Mouse (Mus musculus) kidney, adult 9 months (tissue): ENCODE results near the gene Aph1a.
"Not testable (repeated sequence)": the region's sequence is repeated elsewhere in the genome, so short reads cannot be mapped to it uniquely, and the experiment has no call there.

ENCODE experiments used
- DNase-seq: peaks from one replicate; pipeline ENCODE4 v3.0.0; 2022

Aph1a gene

DNA sequence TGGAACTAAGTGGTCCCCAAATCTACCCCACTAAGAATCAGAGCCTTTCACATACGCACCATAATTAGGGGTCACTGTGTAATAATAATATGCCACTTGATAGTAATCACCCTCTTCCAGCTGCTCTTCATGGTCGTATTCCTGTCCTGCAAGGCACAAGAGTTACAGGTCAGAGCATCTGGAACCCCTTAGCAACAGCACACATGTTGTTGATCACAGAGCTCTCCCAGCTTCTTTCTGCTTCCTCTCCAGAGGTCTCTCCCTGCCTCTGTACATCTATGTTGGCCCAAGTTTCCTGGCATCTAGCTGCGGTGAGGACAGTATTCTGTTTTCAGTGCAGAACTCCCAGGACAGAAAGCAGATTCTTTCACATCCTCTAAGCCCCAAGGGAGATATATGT lies 4.1 kb upstream of the Aph1a start:
- DNase-seq = no peak

DNA sequence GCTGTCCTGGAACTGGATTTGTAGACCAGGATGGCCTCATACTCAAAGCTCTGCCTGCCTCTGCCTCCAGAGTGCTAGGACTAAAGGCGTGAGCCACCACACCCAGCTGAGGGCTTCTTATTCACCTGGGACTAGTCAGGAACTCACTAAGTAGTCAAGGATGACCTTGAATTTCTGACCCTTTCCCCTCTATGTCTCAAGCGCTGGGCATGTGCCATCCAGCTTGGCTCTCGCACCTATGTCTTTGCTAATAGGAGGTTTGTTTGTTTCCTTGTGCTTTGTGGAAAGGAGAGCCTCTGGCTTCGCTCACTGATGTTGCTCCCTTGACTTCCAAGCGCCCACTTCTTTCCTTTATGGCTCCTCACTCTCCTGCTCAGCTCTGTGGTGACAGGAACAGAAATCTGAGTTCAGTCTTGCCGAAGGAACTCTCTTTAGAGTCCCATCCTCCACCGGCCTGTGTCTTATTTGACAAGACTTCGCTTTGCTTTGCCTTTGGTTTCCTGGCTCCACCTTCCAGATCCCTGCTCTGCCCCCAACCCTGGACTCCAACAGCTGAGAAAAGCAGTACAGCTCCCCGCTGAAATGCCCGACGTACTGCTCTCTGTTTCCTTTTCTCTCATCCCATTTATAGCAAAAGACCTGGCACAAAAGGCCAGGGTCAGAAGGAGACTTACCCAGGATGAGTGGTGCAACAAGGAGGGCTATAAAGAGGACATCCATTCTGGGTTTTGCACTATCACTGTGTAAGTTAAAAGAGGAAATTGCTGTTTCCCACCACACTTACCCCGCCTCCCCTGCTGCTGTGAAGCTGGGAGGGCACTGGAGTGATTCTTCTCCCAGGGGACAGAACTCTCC lies 2.3 kb upstream of the Aph1a start, which contains the start of gene BC028528:
Gene BC028528, minus strand, starts transcription at position 795 of the 855 bp plus-strand sequence.
- no peak for DNase-seq

DNA sequence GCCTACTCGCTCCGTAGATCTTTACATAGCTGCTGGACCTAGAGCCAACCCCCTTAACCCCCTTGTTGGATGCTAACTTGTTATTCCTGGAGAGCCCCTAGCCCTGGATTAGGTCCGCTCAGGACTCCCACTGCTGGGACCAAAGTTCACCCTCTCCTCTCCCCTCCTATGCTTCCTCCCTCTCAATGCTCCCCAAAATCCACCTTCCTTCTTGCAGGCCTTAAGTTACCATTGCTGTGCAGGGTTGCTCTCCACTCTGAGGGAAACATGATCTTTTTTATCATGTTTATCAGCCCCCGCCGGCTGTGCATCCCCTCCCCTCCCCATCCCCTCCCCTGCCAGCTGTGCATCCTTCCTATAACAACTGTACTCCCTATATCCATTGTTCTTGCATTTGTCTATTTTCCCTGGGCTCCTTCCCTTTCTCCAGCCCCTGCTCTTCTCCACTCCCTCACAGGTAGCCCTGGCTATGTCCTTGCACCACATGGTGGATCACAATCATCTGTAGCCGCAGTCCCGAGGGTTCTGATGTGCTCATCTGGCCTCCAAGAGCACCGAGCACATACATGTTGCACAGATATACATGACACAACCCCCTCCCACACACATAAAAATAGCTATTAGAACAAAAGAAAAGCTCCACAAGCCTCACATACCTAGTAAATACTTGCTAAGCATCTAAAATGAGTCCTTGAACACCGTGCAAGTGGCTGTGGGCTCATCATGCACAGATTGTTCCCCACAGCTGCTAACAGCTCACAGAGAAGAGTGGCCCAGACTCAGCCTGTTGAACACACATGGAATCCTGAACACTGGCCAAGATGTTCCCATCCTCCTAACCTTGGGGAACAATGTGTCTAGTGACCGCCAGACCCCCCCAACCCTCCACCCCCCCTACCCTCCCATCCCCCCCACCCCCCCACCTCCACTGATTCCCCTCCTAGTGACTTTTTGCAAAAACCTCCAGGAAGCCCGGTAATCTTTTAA lies 1.4 kb upstream of the Aph1a start:
- no peak for DNase-seq

DNA sequence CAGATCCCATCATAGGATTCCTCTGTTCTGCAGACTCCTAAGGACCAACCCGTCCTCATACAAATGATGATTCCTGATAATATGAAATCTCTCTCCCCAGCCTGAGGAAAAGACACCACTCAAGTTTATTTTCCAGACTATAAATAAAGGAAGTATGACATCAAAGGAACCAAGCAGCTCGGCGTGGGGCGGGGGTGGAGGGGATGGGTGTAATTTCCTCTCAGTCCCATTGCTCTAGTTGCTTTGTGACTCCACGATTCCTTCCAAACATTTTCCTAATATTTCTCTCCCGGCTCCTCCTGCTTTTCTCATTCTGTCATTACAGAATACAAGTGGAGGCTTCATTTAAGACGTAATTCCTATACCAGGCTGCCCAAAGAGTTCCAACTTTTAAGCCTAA lies 643 bp upstream of the Aph1a start:
- DNase-seq = no peak

DNA sequence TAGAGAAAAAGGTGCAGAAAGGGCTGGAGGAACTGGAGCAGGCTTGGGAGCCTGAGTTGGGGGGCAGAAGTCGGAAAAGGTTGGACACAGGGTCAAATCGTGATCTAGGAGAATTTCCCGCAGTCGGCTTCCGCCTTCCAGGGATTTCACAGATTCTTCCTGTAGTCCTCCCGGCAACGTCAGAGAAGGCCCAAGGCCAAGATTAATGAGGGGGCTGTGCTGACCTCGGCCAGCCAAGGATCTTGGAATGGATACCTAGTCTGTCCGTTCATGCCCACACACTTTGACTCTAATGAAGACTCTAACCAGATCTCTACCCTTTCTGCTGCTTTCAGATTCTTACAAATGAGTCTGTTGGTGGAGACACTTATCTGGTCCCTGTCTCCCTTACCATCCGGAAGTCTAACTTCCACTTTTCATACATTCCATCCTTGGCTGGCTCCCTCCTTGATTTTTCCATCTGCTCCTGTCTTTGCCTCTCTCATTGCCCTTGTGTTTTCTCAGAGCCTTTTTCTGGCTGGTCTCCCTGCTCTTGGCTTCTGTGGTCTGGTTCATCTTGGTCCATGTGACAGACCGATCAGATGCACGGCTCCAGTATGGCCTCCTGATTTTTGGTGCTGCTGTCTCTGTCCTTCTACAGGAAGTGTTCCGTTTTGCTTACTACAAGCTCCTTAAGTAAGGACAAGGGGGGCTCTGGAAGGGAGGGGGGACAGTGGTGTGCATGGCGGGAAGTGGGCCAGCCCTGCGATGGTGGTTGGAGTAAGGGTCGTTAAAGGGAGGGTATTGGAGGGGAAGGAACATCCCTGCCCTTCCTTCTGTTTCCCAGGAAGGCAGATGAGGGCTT lies 770 bp downstream of the Aph1a start:
- peak; percentile 87 for DNase-seq

DNA sequence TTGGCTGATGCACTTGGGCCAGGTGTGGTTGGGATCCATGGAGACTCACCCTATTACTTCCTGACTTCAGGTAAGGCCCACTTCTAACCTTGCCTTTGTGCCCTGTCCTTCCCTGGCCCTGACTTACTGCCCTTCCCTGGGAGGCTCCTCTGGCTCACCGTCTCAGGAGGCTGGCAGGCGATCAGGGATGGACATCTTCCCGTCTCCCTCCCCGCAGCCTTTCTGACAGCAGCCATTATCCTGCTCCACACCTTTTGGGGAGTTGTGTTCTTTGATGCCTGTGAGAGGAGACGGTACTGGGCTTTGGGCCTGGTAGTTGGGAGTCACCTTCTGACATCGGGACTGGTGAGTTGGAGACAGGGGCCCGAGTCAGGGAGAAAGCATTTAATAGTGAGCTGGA lies 1.7 kb downstream of the Aph1a start:
- DNase-seq = not testable (repeated sequence)

DNA sequence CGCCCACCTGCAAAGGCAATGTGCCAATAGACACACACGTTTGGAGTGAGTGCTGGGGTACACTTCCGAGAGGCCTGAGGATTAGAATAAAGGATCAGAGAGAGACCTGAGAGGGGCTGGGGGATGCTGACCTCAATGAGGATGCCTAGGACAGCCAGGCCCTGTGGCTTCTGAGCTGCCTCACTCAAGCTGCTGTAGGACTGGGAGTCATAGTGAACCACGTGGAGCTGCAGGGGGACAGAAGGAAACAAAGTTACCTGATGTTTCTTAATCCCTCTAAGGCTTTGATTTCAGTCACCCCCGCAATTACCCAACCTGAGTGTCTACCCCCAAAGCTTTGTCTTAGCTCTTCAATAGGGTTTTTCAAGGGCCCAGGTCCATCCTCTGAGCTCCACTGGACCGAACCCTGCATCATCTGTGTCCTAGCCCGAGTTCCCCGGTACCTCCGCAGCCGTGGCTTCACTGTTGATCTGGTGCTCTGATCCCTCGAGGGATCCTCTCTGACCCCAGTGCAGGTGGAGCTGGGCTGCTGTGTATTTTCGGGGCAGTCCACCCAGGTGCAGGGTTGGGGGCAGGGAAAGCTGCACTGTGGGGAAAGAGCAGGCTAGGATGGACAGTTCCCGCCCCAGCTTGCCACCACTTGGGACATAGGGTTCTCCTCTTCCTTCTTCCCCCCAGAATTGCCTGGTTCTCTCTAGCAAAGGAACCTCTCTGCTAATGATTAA lies 6.2 kb downstream of the Aph1a start:
- DNase-seq = no peak

DNA sequence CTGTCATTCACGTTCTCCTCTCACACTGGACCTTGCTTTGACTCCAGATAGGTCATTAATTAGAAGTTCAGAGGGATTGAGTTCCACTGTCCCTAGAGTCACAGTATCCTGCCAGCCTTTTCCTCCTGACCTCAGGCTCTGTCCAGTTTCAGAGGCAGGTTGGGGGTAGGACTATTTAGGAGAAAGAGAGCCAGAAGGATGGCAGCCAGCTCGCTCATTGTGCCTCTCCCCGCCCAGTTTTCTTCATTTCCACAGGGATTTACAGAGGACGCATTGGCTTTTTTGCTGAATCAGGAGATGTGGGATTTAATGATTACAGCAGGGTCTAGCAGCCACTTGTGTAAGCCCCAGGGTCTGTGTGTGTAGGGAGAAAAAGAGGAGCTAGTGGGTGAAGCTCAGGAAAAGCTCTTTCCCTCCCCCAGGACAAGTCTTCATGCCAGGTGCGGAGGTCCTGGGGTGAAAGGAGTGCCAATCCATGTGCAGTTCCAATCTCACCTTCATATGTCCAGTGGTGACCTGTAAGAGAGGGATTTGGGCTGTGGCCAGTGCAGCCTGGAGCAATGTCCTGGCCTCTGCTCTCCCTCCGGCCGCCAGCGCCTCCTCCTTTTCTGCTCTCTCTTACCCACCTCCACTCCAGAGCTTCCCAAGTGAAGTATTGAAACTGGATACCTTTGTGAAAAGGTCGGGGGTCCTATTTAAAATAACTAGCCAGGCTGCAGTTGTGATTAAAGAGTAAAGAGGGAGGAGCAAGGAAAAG lies 8.0 kb downstream of the Aph1a start:
- peak; percentile 87 for DNase-seq

DNA sequence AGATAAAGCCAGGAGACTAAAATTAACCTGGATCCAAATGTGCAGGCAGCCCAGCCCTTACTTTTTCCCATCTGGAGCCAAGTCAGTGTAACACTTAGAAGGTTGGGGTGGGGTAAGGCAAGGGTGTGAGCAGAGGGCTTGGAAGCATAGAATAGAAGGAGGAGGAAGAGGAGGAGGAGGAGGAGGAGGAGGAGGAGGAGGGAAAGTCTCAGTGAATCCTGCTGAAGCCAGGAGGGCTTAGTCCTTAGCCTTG lies 8.5 kb downstream of the Aph1a start:
- DNase-seq = no peak

DNA sequence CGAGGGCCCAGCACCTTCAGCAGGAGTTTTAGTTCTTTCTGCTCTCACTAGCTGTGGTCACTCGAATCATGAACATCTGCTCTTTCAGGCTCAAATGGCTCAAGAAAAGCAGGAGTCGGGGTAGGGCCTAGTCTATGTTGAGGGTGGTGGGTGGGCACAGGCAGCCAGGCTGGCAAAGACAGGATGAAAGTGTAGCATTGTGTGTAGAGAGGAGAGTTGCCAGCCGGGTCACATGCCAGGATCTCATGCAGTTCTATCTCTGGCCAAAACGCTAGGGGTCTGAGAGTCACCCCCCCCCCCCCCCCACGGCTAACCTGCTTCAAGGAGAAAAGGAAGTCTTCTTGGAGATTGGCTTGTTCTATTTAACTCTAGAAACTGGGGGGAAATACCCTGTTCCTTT lies 8.9 kb downstream of the Aph1a start:
- DNase-seq = peak; percentile 15

DNA sequence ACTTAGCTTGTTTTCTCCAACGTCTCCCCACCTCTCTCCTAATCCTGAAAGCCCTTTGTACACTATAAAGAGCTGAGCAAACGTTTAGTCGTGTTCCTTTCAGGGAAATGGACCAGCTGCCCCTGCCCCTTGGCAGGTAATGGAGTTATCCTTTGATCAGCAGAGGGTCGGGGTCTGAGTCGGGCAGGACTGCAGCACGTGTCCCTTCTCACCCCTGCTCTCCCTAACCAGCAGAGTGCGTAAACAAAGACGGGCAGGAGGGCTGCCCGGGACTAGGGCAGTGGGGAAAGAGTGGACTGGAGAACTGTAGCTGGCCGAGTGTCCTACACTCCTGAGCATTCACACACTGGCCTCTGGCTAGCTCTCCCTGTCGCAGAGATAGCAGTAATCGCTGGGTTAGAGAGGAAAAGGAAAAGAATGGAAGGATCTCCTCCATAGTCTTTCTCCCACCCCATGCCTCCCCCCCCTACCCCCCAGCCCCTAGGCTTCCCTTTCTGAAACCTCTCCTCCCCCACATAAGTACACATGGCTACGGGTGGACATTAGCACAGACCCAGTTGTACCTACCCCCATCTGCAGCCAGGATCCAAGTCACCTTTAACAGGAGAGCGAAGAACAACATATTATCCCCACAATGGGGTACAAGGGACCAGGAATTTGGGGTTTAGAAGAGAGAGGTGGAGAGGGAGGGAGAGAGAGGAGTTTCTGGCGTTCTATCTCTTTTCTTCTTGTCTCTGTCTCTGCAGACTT lies 10.2 kb downstream of the Aph1a start:
- DNase-seq = peak; percentile 90

DNA sequence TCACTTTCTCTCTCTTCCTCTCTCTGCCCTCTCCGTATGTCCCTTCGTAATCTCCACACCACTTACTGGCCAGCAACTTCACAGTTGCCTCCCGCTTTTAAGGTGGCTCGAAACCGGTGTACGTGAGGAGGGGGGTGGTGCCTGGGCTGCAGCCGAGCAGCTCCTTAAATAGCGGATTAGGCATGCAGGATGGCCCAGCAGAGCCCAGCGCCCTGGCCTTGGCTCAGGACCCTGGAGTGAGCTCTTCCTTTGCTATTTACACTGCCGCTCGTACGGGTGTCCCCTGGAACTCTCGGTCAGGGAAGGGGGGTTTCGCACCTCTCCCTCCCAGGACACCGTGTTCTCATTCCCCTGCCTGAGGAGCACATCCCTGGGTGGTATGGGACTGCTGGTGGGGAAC lies 10.8 kb downstream of the Aph1a start, which contains the start of gene Car14:
Gene Car14, minus strand, starts transcription at position 124 of the 400 bp plus-strand sequence.
- peak; percentile 66 for DNase-seq

DNA sequence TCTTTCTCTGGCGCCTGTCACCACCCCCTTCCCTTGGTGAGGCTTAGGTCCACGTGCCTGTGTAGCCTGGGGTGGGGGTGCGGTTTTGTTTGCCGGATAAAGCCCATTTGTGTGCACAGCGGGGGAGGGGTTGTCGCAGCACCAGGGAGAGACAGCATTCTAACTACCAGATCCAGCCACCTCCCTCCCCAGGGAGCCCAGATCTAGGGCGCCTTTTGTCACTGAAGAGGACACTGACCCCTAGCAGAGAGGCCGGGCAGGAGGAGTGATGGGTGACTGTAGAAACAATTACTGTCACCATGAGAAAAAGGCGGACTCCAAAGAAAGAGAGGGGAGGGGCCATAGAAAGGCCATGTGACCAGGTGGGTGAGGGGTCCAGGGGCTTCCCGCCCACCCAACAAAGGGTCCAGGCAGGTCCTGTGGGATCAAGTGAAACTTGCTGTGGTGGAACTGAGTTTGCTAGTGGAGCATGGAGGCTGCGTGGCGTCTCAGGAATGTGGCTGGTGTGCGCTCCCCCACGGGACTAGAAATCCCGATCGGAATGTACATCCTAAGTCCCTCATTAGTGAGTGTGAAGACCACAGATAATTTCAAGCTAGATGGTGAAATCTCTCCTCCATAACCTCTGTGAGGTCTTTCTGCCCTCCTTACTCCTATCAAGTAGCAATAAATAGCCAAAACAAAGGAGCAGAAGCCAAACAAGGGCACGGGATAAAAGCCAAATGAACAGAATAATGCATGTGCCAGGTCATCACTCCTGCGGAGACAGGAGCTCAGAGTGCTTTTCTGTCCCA lies 11.6 kb downstream of the Aph1a start:
- DNase-seq = peak; percentile 52

DNA sequence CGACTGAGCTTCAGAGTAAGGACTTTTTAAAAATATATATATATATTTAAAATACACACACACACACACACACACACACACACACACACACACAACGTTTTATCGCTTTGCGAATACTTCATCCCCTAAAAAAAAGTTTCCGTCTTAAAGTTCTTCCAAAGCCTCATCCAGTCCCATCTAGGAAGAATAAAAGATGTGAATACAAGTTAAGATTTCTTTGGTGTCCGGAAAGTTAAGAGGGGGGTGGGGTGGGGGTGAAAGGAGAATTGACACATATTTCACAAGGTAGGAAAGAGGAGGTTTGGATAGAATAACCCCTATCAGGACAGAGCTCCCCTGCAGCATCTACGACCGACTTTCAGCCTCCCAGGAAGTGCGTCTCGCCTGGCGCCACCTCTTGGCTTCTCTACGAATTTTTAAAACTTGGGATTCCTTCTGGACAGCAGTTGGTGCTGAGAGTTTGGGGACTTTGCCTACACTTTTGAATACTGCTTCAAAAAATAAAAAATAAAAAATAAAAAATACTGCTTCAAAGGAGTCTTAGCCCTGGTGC lies 12.2 kb downstream of the Aph1a start:
- DNase-seq = peak; percentile 71

DNA sequence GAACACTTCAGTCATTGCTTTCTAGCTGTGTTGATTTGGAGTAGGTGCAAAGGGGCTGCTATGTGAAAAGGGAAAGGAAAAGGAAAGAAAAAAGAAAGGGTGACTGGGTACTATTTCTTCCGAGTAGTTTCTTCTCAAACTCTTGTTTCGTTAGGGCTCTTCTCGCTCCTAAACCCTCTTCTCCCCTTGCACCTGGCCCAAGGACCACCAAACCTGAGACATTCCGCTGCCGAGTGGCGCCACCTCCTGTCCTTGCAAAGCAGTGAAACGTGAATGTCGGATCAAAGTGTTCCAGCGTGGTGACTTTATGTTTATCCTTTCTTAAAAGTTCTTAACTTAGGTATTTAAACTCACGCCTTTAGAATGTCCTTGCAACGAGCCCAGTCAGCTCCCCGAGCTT lies 13.1 kb downstream of the Aph1a start:
- peak; percentile 64 for DNase-seq

DNA sequence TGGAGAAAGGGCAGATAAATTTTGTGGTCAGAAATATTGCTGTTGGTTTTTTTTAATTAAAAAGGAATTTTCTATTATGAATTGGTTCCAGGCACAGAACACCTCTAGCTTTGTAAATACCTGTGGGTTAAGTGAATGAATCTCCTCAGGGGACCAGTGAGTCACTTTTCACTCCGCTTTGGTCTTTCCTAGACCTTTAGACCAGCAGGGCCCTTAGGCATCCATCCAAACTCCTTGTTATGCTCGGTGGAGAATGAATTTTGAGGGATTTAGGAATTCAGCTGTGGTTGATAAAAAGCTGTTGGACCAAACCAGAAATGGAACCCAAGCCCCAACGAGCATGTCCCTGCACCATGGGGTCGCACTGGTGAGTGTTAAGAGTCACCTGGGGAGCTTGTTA lies 13.8 kb downstream of the Aph1a start:
- peak; percentile 38 for DNase-seq

DNA sequence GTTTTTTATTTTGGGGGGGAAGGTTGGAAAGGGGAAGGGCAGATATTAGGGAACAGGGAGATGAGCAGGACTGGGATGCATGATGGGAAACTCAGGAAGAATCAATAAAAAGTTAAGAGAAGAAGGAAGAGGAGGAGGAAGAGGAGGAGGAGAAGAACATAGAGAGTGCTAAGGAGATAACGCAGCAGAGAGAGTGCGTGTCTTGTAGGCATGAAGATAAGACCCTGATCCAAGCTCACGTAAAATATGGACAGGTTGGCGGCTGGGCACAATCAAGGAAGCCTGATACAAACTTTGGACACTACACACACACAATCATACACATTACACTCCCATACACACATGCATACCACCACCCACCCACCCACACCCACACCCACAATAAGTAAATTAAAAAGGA lies 20.9 kb downstream of the Aph1a start:
- DNase-seq = no peak

DNA sequence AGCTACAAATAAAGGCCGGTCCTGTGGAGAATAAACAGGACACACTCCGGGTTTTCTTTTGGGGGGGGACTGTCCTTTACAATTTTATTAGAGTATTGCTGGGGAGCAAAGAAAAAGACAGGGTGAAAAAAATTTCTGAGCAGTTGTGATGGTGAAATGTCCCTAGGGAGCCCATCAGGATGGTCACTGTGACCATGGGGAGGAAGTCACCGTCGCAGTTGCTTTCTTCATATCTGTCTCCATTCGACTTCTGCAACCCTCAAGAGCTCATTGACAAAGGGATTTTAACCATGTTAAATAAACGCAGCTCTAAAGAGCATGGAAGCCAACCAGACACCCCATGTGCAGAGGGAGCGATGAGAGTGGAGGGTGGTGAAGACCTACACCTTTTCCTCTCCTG lies 23.0 kb downstream of the Aph1a start:
- DNase-seq = no peak

DNA sequence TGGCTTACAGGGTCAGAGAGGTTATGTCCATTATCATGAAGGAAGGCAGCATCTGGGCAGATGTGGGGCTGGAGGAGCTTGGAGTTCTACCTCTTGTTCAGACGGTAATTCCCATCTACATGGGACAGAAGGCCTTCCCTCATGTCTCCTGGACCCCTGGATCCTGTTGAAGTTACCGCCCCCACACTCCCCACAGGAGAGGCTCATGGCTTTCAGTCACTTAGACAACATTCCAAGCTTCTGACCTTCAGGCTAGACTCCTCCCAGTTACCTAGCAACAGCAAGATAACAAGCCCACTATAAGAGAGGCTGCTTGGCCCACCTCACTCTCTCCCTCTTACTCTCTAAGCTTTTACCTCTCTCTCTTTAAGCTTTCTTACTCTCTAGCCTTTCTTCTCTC lies 26.8 kb downstream of the Aph1a start:
- not testable (repeated sequence) for DNase-seq

DNA sequence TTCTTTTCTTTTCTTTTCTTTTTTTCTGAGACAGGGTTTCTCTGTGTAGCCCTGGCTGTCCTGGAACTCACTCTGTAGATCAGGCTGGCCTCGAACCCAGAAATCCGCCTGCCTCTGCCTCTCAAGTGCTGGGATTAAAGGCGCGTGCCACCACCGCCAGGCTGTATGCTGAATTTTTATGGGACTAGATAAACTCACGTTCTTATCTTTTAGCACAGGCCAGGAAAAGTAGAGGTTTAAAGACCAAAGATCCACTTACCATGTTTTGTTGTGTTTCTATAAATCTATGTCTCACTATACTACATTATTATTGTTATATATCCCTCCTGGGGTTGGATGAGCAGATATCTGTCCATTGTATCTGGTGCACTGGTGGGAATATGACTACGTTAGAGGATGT lies 29.7 kb downstream of the Aph1a start:
- not testable (repeated sequence) for DNase-seq
